Mouse (Mus musculus) kidney, adult 2 months (tissue): Measurements from ENCODE around the gene Olfr1385. TPM values are rescaled to one million over a fixed set of nuclear protein-coding genes. Genes with fewer than 3 reads are reported as not detected.
"Not testable (repeated sequence)": the region's sequence is repeated elsewhere in the genome, so short reads cannot be mapped to it uniquely, and the experiment has no call there.

Source experiments
- DNase-seq: peaks from one replicate; pipeline ENCODE4 v3.0.0; 2021
- H3K27ac ChIP-seq: fragments of 200-500 bp; 2 replicates; pipeline ENCODE4 v1.5.1; 2012; ENCODE audit warnings: low read depth, low read length, control low read depth, inconsistent platforms; ENCODE audit not compliant: insufficient read depth
- H3K27me3 ChIP-seq: fragments of 200-500 bp; replicated peaks from 2 replicates; pipeline ENCODE4 v1.6.1; 2012; ENCODE audit warnings: mild to moderate bottlenecking, moderate library complexity, low read length, inconsistent platforms; ENCODE audit not compliant: control insufficient read depth, insufficient read depth
- H3K36me3 ChIP-seq: fragments of 200-500 bp; 2 replicates; pipeline ENCODE4 v1.6.1; 2012; ENCODE audit warnings: mild to moderate bottlenecking, moderate library complexity, low read length, inconsistent platforms; ENCODE audit not compliant: control insufficient read depth, insufficient read depth
- H3K4me1 ChIP-seq: fragments of 200-500 bp; 2 replicates; pipeline ENCODE4 v1.6.1; 2011; ENCODE audit warnings: low read length; ENCODE audit not compliant: control insufficient read depth, insufficient read depth
- H3K4me3 ChIP-seq: fragments of 200-500 bp; 2 replicates; pipeline ENCODE4 v1.5.1; 2011; ENCODE audit warnings: mild to moderate bottlenecking, low read depth, low read length, control low read depth; ENCODE audit not compliant: insufficient read depth
- CTCF ChIP-seq: fragments of 200-500 bp; conservative IDR thresholded peaks from 2 replicates; pipeline ENCODE4 v1.5.1; 2011; ENCODE audit warnings: low read depth, mild to moderate bottlenecking, control low read depth, low read length, moderate library complexity, mixed read lengths; ENCODE audit not compliant: insufficient read depth, insufficient read length
- POLR2A ChIP-seq: fragments of 200-500 bp; IDR thresholded peaks from one replicate; pipeline ENCODE4 v1.6.1; 2011; ENCODE audit warnings: low read depth, low read length, control low read depth
- WGBS: fragments of 180-500 bp; shearing (Covaris S2); methylation state at CpG from one replicate; pipeline ENCODE4 v1.1.7; 2018; 5-methylcytosine and 5-hydroxymethylcytosine counted together
- polyA plus RNA-seq: library from polyadenylated mRNA; depleted of rRNA; stranded (reverse); fragments of >200 nt; gene quantifications from 2 replicates; pipeline ENCODE4 v1.2.3, GENCODE M21; 2012; rRNA removed

Gene Olfr1385
- polyA plus RNA-seq = not detected in 2 replicates

- DNase-seq, H3K36me3 ChIP-seq, H3K27ac ChIP-seq, H3K4me3 ChIP-seq, H3K4me1 ChIP-seq, H3K27me3 ChIP-seq: not testable (repeated sequence)
- 82% methylated on average over 1 of the region's 1 CpGs for WGBS
These were observed at the start of gene Olfr1385 for GRCm38 (mm10) chr11:49488770-49489169. Gene Olfr1385, plus strand, starts transcription at chr11:49489070.

GRCm38 (mm10) chr11:49455043-49455442 is 33.8 kb upstream of the Olfr1385 start, which contains the start of gene Olfr1387:
Gene Olfr1387, plus strand, starts transcription at chr11:49455343.
- Histone ChIP-seq H3K4me3 (no peak within 1 kb of the TSS), H3K36me3 (no peaks in the 10 kb centered on the region), H3K27me3 (no peaks in the 10 kb centered on the region), H3K27ac (no peak within 1 kb of the TSS), H3K4me1 (no peaks in the 10 kb centered on the region)
- DNase-seq = no peak
- TF ChIP-seq POLR2A (no peak), CTCF (no peak)
- 88% methylated on average over 1 of the region's 1 CpGs for WGBS

- not testable (repeated sequence) for H3K4me1 ChIP-seq, H3K27me3 ChIP-seq, DNase-seq, H3K4me3 ChIP-seq, H3K36me3 ChIP-seq, H3K27ac ChIP-seq
- 84% methylated on average over 3 of the region's 3 CpGs for WGBS
These were observed 24.1 kb upstream of the Olfr1385 start, which contains the start of gene Olfr1386 for GRCm38 (mm10) chr11:49464746-49465145. Gene Olfr1386, plus strand, starts transcription at chr11:49465046.

GRCm38 (mm10) chr11:49485973-49486372 is 2.9 kb upstream of the Olfr1385 start:
- no peaks in the 10 kb centered on the region for H3K36me3 ChIP-seq
- no peaks in the 10 kb centered on the region for H3K27me3 ChIP-seq
- 27% methylated on average over 4 of the region's 4 CpGs for WGBS
- H3K4me1 ChIP-seq = no peaks in the 10 kb centered on the region
- H3K27ac ChIP-seq = no peak overlapping the region
- H3K4me3 ChIP-seq = no peak overlapping the region
- no peak for DNase-seq
- no peak for TF ChIP-seq CTCF
- TF ChIP-seq POLR2A = no peak

GRCm38 (mm10) chr11:49518086-49518485 is 29.2 kb downstream of the Olfr1385 start:
- Histone ChIP-seq H3K4me1 (no peaks in the 10 kb centered on the region), H3K4me3 (no peak overlapping the region), H3K36me3 (no peaks in the 10 kb centered on the region), H3K27ac (no peak overlapping the region), H3K27me3 (no peaks in the 10 kb centered on the region; the same call in 1 of the 2 replicates)
- TF ChIP-seq CTCF (no peak), POLR2A (no peak)
- no peak for DNase-seq
- WGBS = 68% methylated on average over 5 of the region's 5 CpGs

GRCm38 (mm10) chr11:49519348-49519747 is 30.5 kb downstream of the Olfr1385 start, which contains the start of gene Olfr1383:
Gene Olfr1383, plus strand, starts transcription at chr11:49519648.
- no peak within 1 kb of the TSS for H3K27ac ChIP-seq
- H3K4me3 ChIP-seq = no peak within 1 kb of the TSS
- no peaks in the 10 kb centered on the region; the same call in 1 of the 2 replicates for H3K27me3 ChIP-seq
- H3K4me1 ChIP-seq = no peaks in the 10 kb centered on the region
- no peaks in the 10 kb centered on the region for H3K36me3 ChIP-seq
- TF ChIP-seq POLR2A = no peak
- no peak for TF ChIP-seq CTCF
- no peak for DNase-seq

GRCm38 (mm10) chr11:49527947-49528346 is 39.1 kb downstream of the Olfr1385 start, which contains the start of gene Olfr1382:
Gene Olfr1382, plus strand, starts transcription at chr11:49528247.
- TF ChIP-seq CTCF = no peak
- no peak for TF ChIP-seq POLR2A
- no peaks in the 10 kb centered on the region for H3K27me3 ChIP-seq
- WGBS = 72% methylated on average over 3 of the region's 3 CpGs
- no peak within 1 kb of the TSS for H3K27ac ChIP-seq
- H3K36me3 ChIP-seq = no peaks in the 10 kb centered on the region
- no peak for DNase-seq
- H3K4me3 ChIP-seq = no peak within 1 kb of the TSS
- H3K4me1 ChIP-seq = no peaks in the 10 kb centered on the region

- TF ChIP-seq CTCF (no peak), POLR2A (no peak)
- DNase-seq = no peak
- H3K36me3 ChIP-seq = no peaks in the 10 kb centered on the region
- no peak overlapping the region for H3K27ac ChIP-seq
- H3K27me3 ChIP-seq = no peaks in the 10 kb centered on the region
- no peak overlapping the region for H3K4me3 ChIP-seq
- no peaks in the 10 kb centered on the region for H3K4me1 ChIP-seq
These were observed 43.9 kb downstream of the Olfr1385 start for GRCm38 (mm10) chr11:49532761-49533160.

- H3K4me1 ChIP-seq, H3K27ac ChIP-seq, H3K36me3 ChIP-seq, H3K27me3 ChIP-seq, H3K4me3 ChIP-seq: not testable (repeated sequence)
- 84% methylated on average over 2 of the region's 2 CpGs for WGBS
- DNase-seq = peak; percentile 3
These were observed 47.8 kb downstream of the Olfr1385 start for GRCm38 (mm10) chr11:49536631-49537030.

- H3K27me3 ChIP-seq, DNase-seq, H3K4me3 ChIP-seq, H3K4me1 ChIP-seq, H3K27ac ChIP-seq, H3K36me3 ChIP-seq: not testable (repeated sequence)
- WGBS = 55% methylated on average over 3 of the region's 3 CpGs
These were observed 54.3 kb downstream of the Olfr1385 start, which contains the start of gene Olfr1381 for GRCm38 (mm10) chr11:49543149-49543548. Gene Olfr1381, plus strand, starts transcription at chr11:49543449.
